Mouse (Mus musculus) central nervous system, embryonic 11.5 days (tissue): ENCODE results near the gene Oasl2. TPM values are rescaled to one million over a fixed set of nuclear protein-coding genes. Genes with fewer than 3 reads are reported as not detected.

Experiments used
- polyA plus RNA-seq: library from polyadenylated mRNA; depleted of rRNA; stranded (reverse); fragments of >200 nt; gene quantifications from 2 replicates; pipeline ENCODE4 v1.2.3, GENCODE M21; 2012; rRNA removed

Oasl2 gene
- 1.6 and 1.9 TPM in 2 replicates for polyA plus RNA-seq

GRCm38 (mm10) chr5:114896688-114897373, at the start of gene Oasl2:
TSS of gene Oasl2 (plus strand) at chr5:114896936.

GRCm38 (mm10) chr5:114853364-114853763, 43.4 kb upstream of the Oasl2 start, which contains the start of gene 4930519G04Rik:
TSS of gene 4930519G04Rik (plus strand) at chr5:114853664.

GRCm38 (mm10) chr5:114858582-114858981, 38.2 kb upstream of the Oasl2 start, which contains the start of gene Gm9936:
TSS of gene Gm9936 (minus strand) at chr5:114858682.

GRCm38 (mm10) chr5:114922998-114923473, 26.3 kb downstream of the Oasl2 start, which contains the start of gene Oasl1:
TSS of gene Oasl1 (plus strand) at chr5:114923240.

GRCm38 (mm10) chr5:114942074-114942765, 45.5 kb downstream of the Oasl2 start, which contains the start of gene 2210016L21Rik:
TSS of gene 2210016L21Rik (plus strand) at chr5:114942158.

Other genes with a start within 250 kb of the Oasl2 start
- 0.47 and 1.2 TPM in 2 replicates for gene Trpv4, start 238.5 kb upstream of the Oasl2 start, polyA plus RNA-seq
- 29.9 and 35.4 TPM in 2 replicates for gene Gltp, start 206.0 kb upstream of the Oasl2 start, polyA plus RNA-seq
- gene Tchp, start 189.2 kb upstream of the Oasl2 start, polyA plus RNA-seq: 37.6 and 60.1 TPM in 2 replicates
- 59.0 and 64.2 TPM in 2 replicates for gene Ankrd13a, start 122.3 kb upstream of the Oasl2 start, polyA plus RNA-seq
- 34.7 and 43.9 TPM in 2 replicates for gene Git2, start 121.4 kb upstream of the Oasl2 start, polyA plus RNA-seq
- 112 and 114 TPM in 2 replicates for gene 1500011B03Rik, start 73.5 kb upstream of the Oasl2 start, polyA plus RNA-seq
- not detected in 2 replicates for gene 4930519G04Rik, start 43.3 kb upstream of the Oasl2 start, polyA plus RNA-seq
- 0.17 and 0.31 TPM in 2 replicates for gene Gm9936, start 38.3 kb upstream of the Oasl2 start, polyA plus RNA-seq
- gene Oasl1, start 26.3 kb downstream of the Oasl2 start, polyA plus RNA-seq: 0.12 and 0.35 TPM in 2 replicates
- 36.8 and 52.9 TPM in 2 replicates for gene 2210016L21Rik, start 45.2 kb downstream of the Oasl2 start, polyA plus RNA-seq
- 0.10 and 0.17 TPM in 2 replicates for gene Hnf1a, start 74.2 kb downstream of the Oasl2 start, polyA plus RNA-seq
- gene Sppl3, start 114.2 kb downstream of the Oasl2 start, polyA plus RNA-seq: 50.8 and 81.5 TPM in 2 replicates
- 0.62 TPM in 1 of 2 replicates, not detected in the other for gene Gm10401, start 201.4 kb downstream of the Oasl2 start, polyA plus RNA-seq
- 35.8 and 47.9 TPM in 2 replicates for gene Acads, start 222.4 kb downstream of the Oasl2 start, polyA plus RNA-seq
- gene Unc119b, start 238.0 kb downstream of the Oasl2 start, polyA plus RNA-seq: 57.8 and 68.3 TPM in 2 replicates